Mouse (Mus musculus) neural tube, embryonic 11.5 days (tissue): ENCODE data around the gene 4933415A04Rik. TPM values are rescaled to one million over a fixed set of nuclear protein-coding genes. Genes with fewer than 3 reads are reported as not detected.

Source experiments
- ATAC-seq: fragments of 200-750 bp; cut with Nextera tagmentation; 2 replicates; pipeline ENCODE4 v1.8.0; 2017; ENCODE audit warnings: moderate number of reproducible peaks, mild to moderate bottlenecking, moderate TSS enrichment, moderate library complexity; ENCODE audit not compliant: insufficient read depth, low FRiP score, low TSS enrichment
- DNase-seq: peaks from one replicate; pipeline ENCODE4 v3.0.0-alpha.2; 2015; ENCODE audit warnings: low spot score
- H3K27ac ChIP-seq: fragments of 300-500 bp; sonication (generic); 2 replicates; pipeline ENCODE4 v1.5.1; 2014; ENCODE audit warnings: low read depth, mild to moderate bottlenecking, low read length
- H3K27me3 ChIP-seq: fragments of 300-500 bp; sonication (generic); 2 replicates; pipeline ENCODE4 v1.6.1; 2014; ENCODE audit warnings: mild to moderate bottlenecking, low read length, mixed read lengths; ENCODE audit not compliant: control insufficient read depth, insufficient read depth
- H3K36me3 ChIP-seq: fragments of 300-500 bp; sonication (generic); 2 replicates; pipeline ENCODE4 v1.6.1; 2014; ENCODE audit warnings: mild to moderate bottlenecking, low read length, moderate library complexity, mixed read lengths; ENCODE audit not compliant: control insufficient read depth, insufficient read depth
- H3K4me1 ChIP-seq: fragments of 300-500 bp; sonication (generic); 2 replicates; pipeline ENCODE4 v1.6.1; 2014; ENCODE audit warnings: low read length, mixed read lengths; ENCODE audit not compliant: control insufficient read depth, insufficient read depth
- H3K4me2 ChIP-seq: fragments of 300-500 bp; sonication (generic); 2 replicates; pipeline ENCODE4 v1.6.1; 2014; ENCODE audit warnings: low read depth, mild to moderate bottlenecking, moderate library complexity
- H3K4me3 ChIP-seq: fragments of 300-500 bp; sonication (generic); 2 replicates; pipeline ENCODE4 v1.5.1; 2014; ENCODE audit warnings: low read depth, low read length
- H3K9ac ChIP-seq: fragments of 300-500 bp; sonication (generic); 2 replicates; pipeline ENCODE4 v1.6.1; 2014; ENCODE audit warnings: mild to moderate bottlenecking, low read length
- H3K9me3 ChIP-seq: fragments of 300-500 bp; sonication (generic); 2 replicates; pipeline ENCODE4 v1.6.1; 2016; ENCODE audit warnings: low read length; ENCODE audit not compliant: control insufficient read depth
- WGBS: fragments of 180-500 bp; shearing (Covaris S2); extraction: QIAGEN DNeasy Blood & Tissue Kit; methylation state at CpG from one replicate; pipeline ENCODE4 v1.1.7; 2014; 5-methylcytosine and 5-hydroxymethylcytosine counted together
- polyA plus RNA-seq: library from polyadenylated mRNA; unstranded; fragments of >200 nt; fragmentation: Nextera tagmentation; extraction: Ambion mirVana; gene quantifications from 2 replicates; pipeline ENCODE4 v1.2.1, GENCODE M21; 2014

The 4933415A04Rik gene
- 10.2 and 12.5 TPM in 2 replicates for polyA plus RNA-seq

DNA sequence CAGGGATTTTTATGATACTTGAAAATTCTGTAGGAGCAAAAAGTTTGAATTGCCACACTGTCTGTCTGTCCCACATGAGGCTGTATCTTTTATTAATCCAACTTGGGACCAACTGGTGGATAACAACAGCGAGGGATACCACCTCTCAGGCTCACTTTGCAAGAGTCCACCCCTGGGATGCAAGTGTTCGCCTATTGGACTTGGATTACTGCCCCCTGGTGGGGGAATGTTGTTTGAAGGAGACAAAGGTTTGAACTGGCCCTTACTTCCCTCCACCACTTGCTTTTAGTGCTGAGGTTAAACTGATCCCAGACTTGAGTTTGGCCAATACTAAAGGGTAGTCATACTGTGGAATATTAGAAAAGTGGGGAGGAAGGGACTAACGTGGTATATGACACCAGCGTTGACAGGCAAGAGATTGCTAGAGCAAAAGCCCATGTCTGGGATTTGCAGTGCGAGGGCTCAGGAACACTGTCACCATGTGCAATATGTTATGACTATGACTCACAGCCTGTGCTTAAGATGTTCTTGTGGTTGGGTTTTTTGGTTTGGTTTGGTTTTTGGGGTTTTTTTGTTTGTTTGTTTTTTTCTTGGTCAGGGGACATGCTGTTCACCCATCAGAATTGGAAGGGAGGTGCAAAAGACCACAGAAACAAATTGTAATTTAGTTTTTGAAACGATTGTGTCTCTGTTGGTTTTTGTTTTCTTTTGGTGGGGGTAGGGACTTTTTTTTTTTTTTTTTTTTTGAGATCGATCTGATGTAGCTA lies at the start of gene 4933415A04Rik:
4933415A04Rik (plus strand) TSS at position 717 of the 767 bp plus-strand sequence.
- Histone ChIP-seq H3K9me3 (no peaks in the 10 kb centered on the region), H3K4me2 (no peak within 1 kb of the TSS), H3K4me1 (0 out of 2 replicates have a peak, but pooled peaks cover 7% of the 10 kb centered on the region), H3K27ac (no peak within 1 kb of the TSS), H3K4me3 (no peak within 1 kb of the TSS), H3K36me3 (peaks cover 7% of the 10 kb centered on the region), H3K9ac (no peak within 1 kb of the TSS), H3K27me3 (no peaks in the 10 kb centered on the region)
- DNase-seq (peak; percentile 68), ATAC-seq (no peak)
- 78% methylated on average over 7 of the region's 7 CpGs for WGBS

DNA sequence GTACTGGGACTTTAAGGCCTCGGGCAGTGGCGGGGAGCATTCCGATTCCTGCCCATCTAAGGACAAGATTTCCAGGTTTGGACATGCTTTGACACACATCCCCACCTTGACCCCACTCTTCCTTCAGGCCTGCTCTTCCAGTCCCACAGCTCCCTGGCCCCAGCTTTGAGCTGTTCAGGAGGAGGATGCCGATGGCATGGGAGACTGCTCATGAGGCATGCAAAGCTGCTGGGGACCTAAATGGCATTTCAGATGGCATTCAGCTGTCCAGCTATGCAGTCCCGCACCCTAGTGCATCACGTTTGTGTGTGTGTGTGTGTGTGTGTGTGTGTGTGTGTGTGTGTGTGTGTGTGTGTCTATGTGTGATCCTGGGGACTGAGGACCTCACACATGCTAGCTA lies 49.8 kb upstream of the 4933415A04Rik start:
- 88% methylated on average over 6 of the region's 6 CpGs for WGBS
- no peaks in the 10 kb centered on the region for H3K9me3 ChIP-seq
- H3K4me3 ChIP-seq = no peak overlapping the region
- peaks cover 7% of the 10 kb centered on the region for H3K36me3 ChIP-seq
- H3K4me2 ChIP-seq = no peak overlapping the region
- no peak overlapping the region for H3K9ac ChIP-seq
- ATAC-seq (no peak), DNase-seq (no peak)
- no peak overlapping the region for H3K27ac ChIP-seq
- no peaks in the 10 kb centered on the region; the same call in 1 of the 2 replicates for H3K4me1 ChIP-seq
- H3K27me3 ChIP-seq = no peaks in the 10 kb centered on the region

DNA sequence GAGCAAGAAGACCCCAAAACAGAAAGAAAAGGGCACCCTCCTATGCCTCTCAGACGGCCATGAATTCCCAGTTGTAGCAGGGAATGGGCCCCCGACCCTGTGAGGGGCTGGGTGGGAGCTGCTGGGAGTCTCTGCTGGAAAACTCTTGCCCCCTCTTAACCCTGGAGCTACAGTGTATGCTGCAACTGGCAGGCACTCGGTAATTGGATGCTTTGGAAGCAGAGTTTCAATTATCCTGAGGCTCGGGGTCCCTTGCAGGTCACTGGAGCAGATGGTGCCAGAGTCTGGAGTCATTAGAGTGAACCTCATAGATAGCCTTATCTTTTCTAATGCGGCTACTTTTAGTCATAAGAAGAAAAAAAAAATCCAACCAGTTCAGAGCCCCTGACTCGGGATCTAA lies 47.0 kb upstream of the 4933415A04Rik start:
- no peaks in the 10 kb centered on the region for H3K27me3 ChIP-seq
- no peak overlapping the region for H3K9ac ChIP-seq
- no peaks in the 10 kb centered on the region for H3K9me3 ChIP-seq
- ATAC-seq (peak; percentile 86), DNase-seq (peak; percentile 50)
- no peaks in the 10 kb centered on the region; the same call in 1 of the 2 replicates for H3K4me1 ChIP-seq
- 30% methylated on average over 6 of the region's 6 CpGs for WGBS
- H3K36me3 ChIP-seq = peaks cover 10% of the 10 kb centered on the region
- no peak overlapping the region for H3K4me3 ChIP-seq
- H3K27ac ChIP-seq = 0 out of 2 replicates have a peak overlapping the region, but pooled peaks have one; percentile 35
- no peak overlapping the region for H3K4me2 ChIP-seq

- H3K36me3 ChIP-seq = peaks cover 6% of the 10 kb centered on the region
- no peaks in the 10 kb centered on the region for H3K27me3 ChIP-seq
- no peaks in the 10 kb centered on the region for H3K9me3 ChIP-seq
- no peak for DNase-seq
- peaks cover 5% of the 10 kb centered on the region; the same call in 1 of the 2 replicates for H3K4me1 ChIP-seq
- ATAC-seq = no peak
- H3K4me2 ChIP-seq = no peak overlapping the region
- no peak overlapping the region for H3K4me3 ChIP-seq
- WGBS = 93% methylated on average over 15 of the region's 15 CpGs
- no peak overlapping the region for H3K9ac ChIP-seq
- no peak overlapping the region for H3K27ac ChIP-seq
These were observed 43.0 kb upstream of the 4933415A04Rik start for GRCm38 (mm10) chr11:43543711-43544466.

GRCm38 (mm10) chr11:43544819-43545218 lies 42.0 kb upstream of the 4933415A04Rik start:
- Histone ChIP-seq H3K27me3 (no peaks in the 10 kb centered on the region), H3K27ac (no peak overlapping the region), H3K4me2 (no peak overlapping the region), H3K9ac (no peak overlapping the region), H3K36me3 (peaks cover 6% of the 10 kb centered on the region), H3K4me3 (no peak overlapping the region), H3K4me1 (peaks cover 5% of the 10 kb centered on the region; the same call in 1 of the 2 replicates), H3K9me3 (no peaks in the 10 kb centered on the region)
- WGBS = 92% methylated on average over 7 of the region's 7 CpGs
- no peak for DNase-seq
- no peak for ATAC-seq

GRCm38 (mm10) chr11:43545873-43546475 lies 40.9 kb upstream of the 4933415A04Rik start:
- no peak for ATAC-seq
- Histone ChIP-seq H3K9ac (no peak overlapping the region), H3K4me3 (no peak overlapping the region), H3K9me3 (no peaks in the 10 kb centered on the region), H3K27me3 (no peaks in the 10 kb centered on the region), H3K4me1 (peaks cover 5% of the 10 kb centered on the region; the same call in 1 of the 2 replicates), H3K4me2 (no peak overlapping the region), H3K36me3 (peaks cover 6% of the 10 kb centered on the region), H3K27ac (no peak overlapping the region)
- no peak for DNase-seq
- WGBS = 74% methylated on average over 16 of the region's 16 CpGs

DNA sequence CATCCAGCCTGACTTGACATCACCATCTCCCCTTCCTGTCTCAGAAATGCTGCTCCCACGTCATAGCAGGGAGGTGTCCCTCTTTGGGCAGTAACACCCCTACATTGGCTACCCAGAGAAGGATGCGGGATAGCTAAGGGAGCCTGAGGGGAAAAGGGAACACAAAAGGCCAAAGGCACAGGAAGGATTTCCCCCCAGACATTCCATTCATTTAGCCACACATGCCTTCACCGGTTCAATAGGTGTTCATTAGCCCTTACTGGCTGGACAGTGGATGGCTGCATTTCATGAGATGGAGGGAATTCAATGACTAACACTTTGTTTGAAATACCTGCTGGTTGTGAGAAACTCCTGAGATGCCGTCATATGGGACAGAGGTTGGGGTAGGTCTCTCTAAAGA lies 40.2 kb upstream of the 4933415A04Rik start:
- Histone ChIP-seq H3K27ac (no peak overlapping the region), H3K36me3 (peaks cover 6% of the 10 kb centered on the region), H3K9ac (no peak overlapping the region), H3K27me3 (no peaks in the 10 kb centered on the region), H3K4me2 (no peak overlapping the region), H3K4me3 (no peak overlapping the region), H3K9me3 (no peaks in the 10 kb centered on the region), H3K4me1 (peaks cover 5% of the 10 kb centered on the region; the same call in 1 of the 2 replicates)
- ATAC-seq (no peak), DNase-seq (no peak)
- 69% methylated on average over 4 of the region's 4 CpGs for WGBS

DNA sequence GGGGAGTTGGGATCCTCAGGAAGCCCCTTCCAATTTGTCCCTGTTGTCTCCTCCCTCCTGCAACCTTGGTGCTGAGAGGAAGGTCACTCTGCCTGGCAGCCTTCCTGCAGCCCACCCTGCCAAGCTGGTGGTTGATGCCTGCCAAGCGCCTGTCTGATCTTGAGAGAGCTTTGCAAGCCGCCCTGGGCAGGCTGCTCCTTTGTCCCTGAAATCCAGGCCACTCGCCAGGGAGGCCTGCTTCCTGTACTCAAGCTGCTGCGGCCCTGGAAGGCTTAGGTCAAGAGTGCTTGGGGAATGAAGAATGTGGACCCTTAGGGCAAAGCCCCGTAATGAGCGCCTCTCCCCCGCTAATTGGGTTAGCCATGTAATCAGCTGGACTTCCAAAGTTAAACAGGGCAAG lies 38.7 kb upstream of the 4933415A04Rik start:
- Histone ChIP-seq H3K9ac (no peak overlapping the region), H3K4me1 (peaks cover 5% of the 10 kb centered on the region; the same call in 1 of the 2 replicates), H3K4me3 (no peak overlapping the region), H3K27ac (peak overlapping the region; percentile 53; the same call in 1 of the 2 replicates), H3K27me3 (no peaks in the 10 kb centered on the region), H3K9me3 (no peaks in the 10 kb centered on the region), H3K36me3 (peaks cover 5% of the 10 kb centered on the region), H3K4me2 (no peak overlapping the region)
- WGBS = 62% methylated on average over 7 of the region's 7 CpGs
- ATAC-seq (no peak), DNase-seq (peak; percentile 51)
